Mouse (Mus musculus) MEL (cell line): ENCODE measurements at regions not wholly inside any gene's neighbourhood (a gene's known extent, or its start where the extent isn't known, plus 50 kb on each side); places are given as distances from the start of the nearest gene placed in this dataset.

Experiments used
- DNase-seq: peaks from one replicate; pipeline ENCODE4 v3.0.0; 2011; ENCODE audit warnings: low read depth, low spot score
- H3K27ac ChIP-seq: 2 replicates; pipeline ENCODE4 v1.5.1; 2012; ENCODE audit warnings: low read depth, mild to moderate bottlenecking, control low read depth, low read length, moderate library complexity; ENCODE audit not compliant: control insufficient read depth
- H3K27me3 ChIP-seq, 2 experiments: fragments of 150-350 bp in 1 of 2; sonication (generic) in 1 of 2; 2 replicates each; pipeline ENCODE4 v1.6.1; 2012; ENCODE audit warnings: low read length in 2 of 2, mild to moderate bottlenecking in 2 of 2, improper control_type of control experiment in 1 of 2, moderate library complexity in 1 of 2; ENCODE audit not compliant: insufficient read depth in 2 of 2, control insufficient read depth in 1 of 2
- H3K36me3 ChIP-seq, 2 experiments: 2 replicates each; pipeline ENCODE4 v1.6.1; 2012 to 2014; ENCODE audit warnings: low read length in 2 of 2, improper control_type of control experiment in 1 of 2, inconsistent platforms in 1 of 2, mild to moderate bottlenecking in 1 of 2; ENCODE audit not compliant: insufficient read depth in 2 of 2, control insufficient read depth in 1 of 2
- H3K4me1 ChIP-seq, 2 experiments: fragments of 150-350 bp in 1 of 2; sonication (generic) in 1 of 2; 2 replicates each; pipeline ENCODE4 v1.6.1; 2012; ENCODE audit warnings: low read length in 2 of 2, improper control_type of control experiment in 1 of 2, mild to moderate bottlenecking in 1 of 2; ENCODE audit not compliant: insufficient read depth in 2 of 2, control insufficient read depth in 1 of 2
- H3K4me3 ChIP-seq, 2 experiments: fragments of 150-350 bp in 1 of 2; sonication (generic) in 1 of 2; 2 replicates each; pipeline ENCODE4 v1.5.1; 2012; ENCODE audit warnings: low read depth in 2 of 2, low read length in 2 of 2, mild to moderate bottlenecking in 2 of 2, moderate library complexity in 2 of 2, control low read depth in 1 of 2, improper control_type of control experiment in 1 of 2; ENCODE audit not compliant: control insufficient read depth in 1 of 2, insufficient read depth in 1 of 2
- H3K79me2 ChIP-seq: 2 replicates; pipeline ENCODE4 v1.6.1; 2012; ENCODE audit warnings: mild to moderate bottlenecking, low read length, moderate library complexity; ENCODE audit not compliant: control insufficient read depth, poor library complexity, insufficient read depth
- H3K9ac ChIP-seq: 2 replicates; pipeline ENCODE4 v1.6.1; 2012; ENCODE audit warnings: low read depth, mild to moderate bottlenecking, control low read depth, low read length, moderate library complexity; ENCODE audit not compliant: control insufficient read depth, poor library complexity, severe bottlenecking
- H3K9me3 ChIP-seq: fragments of 150-350 bp; sonication (generic); replicated peaks from 2 replicates; pipeline ENCODE4 v1.6.1; 2012; ENCODE audit warnings: mild to moderate bottlenecking, low read length, improper control_type of control experiment, moderate library complexity; ENCODE audit not compliant: insufficient read depth
- BHLHE40 ChIP-seq: IDR thresholded peaks from 2 replicates; pipeline ENCODE4 v1.6.1; 2012; ENCODE audit warnings: low read depth, mild to moderate bottlenecking, inconsistent platforms, low read length, improper control_type of control experiment, borderline replicate concordance
- CHD1 ChIP-seq: IDR thresholded peaks from 2 replicates; pipeline ENCODE4 v1.6.1; 2012; ENCODE audit warnings: low read depth, mild to moderate bottlenecking, inconsistent platforms, low read length, improper control_type of control experiment
- CHD2 ChIP-seq: IDR thresholded peaks from 2 replicates; pipeline ENCODE4 v1.6.1; 2011; ENCODE audit warnings: low read length, improper control_type of control experiment
- CTCF ChIP-seq, 3 experiments: IDR thresholded peaks in 2 of 3; conservative IDR thresholded peaks in 1 of 3; 2 replicates each; pipeline ENCODE4 v1.5.1; 2011 to 2012; ENCODE audit warnings: low read length in 3 of 3, low read depth in 2 of 3, mild to moderate bottlenecking in 2 of 3, improper control_type of control experiment in 1 of 3, inconsistent platforms in 1 of 3, mixed read lengths in 1 of 3, moderate library complexity in 1 of 3; ENCODE audit not compliant: control insufficient read depth in 1 of 3, insufficient read depth in 1 of 3, poor library complexity in 1 of 3, severe bottlenecking in 1 of 3
- E2F4 ChIP-seq: IDR thresholded peaks from 2 replicates; pipeline ENCODE4 v1.6.1; 2011; ENCODE audit warnings: low read depth, low read length, improper control_type of control experiment, borderline replicate concordance
- HCFC1 ChIP-seq: IDR thresholded peaks from 2 replicates; pipeline ENCODE4 v1.6.1; 2012; ENCODE audit warnings: low read depth, mild to moderate bottlenecking, inconsistent platforms, low read length, improper control_type of control experiment, moderate library complexity
- JUND ChIP-seq: IDR thresholded peaks from 2 replicates; pipeline ENCODE4 v1.6.1; 2011; ENCODE audit warnings: low read depth, mild to moderate bottlenecking, improper control_type of control experiment, low read length
- MAZ ChIP-seq: IDR thresholded peaks from 2 replicates; pipeline ENCODE4 v1.6.1; 2012; ENCODE audit warnings: low read depth, mild to moderate bottlenecking, inconsistent platforms, low read length, improper control_type of control experiment
- MXI1 ChIP-seq: IDR thresholded peaks from 2 replicates; pipeline ENCODE4 v1.6.1; 2011; ENCODE audit warnings: mild to moderate bottlenecking, low read depth, low read length, improper control_type of control experiment
- MYC ChIP-seq: IDR thresholded peaks from 2 replicates; pipeline ENCODE4 v1.6.1; 2011; ENCODE audit warnings: low read depth, mild to moderate bottlenecking, low read length, improper control_type of control experiment, moderate library complexity
- POLR2A ChIP-seq, 2 experiments: IDR thresholded peaks; 2 replicates each; pipeline ENCODE4 v1.6.1; 2011 to 2012; ENCODE audit warnings: low read length in 2 of 2, mild to moderate bottlenecking in 2 of 2, control low read depth in 1 of 2, improper control_type of control experiment in 1 of 2, low read depth in 1 of 2, moderate library complexity in 1 of 2; ENCODE audit not compliant: control insufficient read depth in 1 of 2, insufficient read depth in 1 of 2, poor library complexity in 1 of 2
- POLR2AphosphoS2 ChIP-seq: IDR thresholded peaks from 2 replicates; pipeline ENCODE4 v1.6.1; 2011; ENCODE audit warnings: low read length, improper control_type of control experiment
- POLR2AphosphoS5 ChIP-seq: IDR thresholded peaks from 2 replicates; pipeline ENCODE4 v1.6.1; 2012; ENCODE audit warnings: low read depth, borderline replicate concordance, mild to moderate bottlenecking, inconsistent platforms, low read length, moderate library complexity, mixed read lengths
- RCOR1 ChIP-seq: IDR thresholded peaks from 2 replicates; pipeline ENCODE4 v1.6.1; 2012; ENCODE audit warnings: low read depth, mild to moderate bottlenecking, inconsistent platforms, low read length, improper control_type of control experiment
- SIN3A ChIP-seq: IDR thresholded peaks from 2 replicates; pipeline ENCODE4 v1.6.1; 2012; ENCODE audit warnings: low read length, improper control_type of control experiment, inconsistent platforms
- SMC3 ChIP-seq: IDR thresholded peaks from 2 replicates; pipeline ENCODE4 v1.6.1; 2011; ENCODE audit warnings: low read depth, low read length, improper control_type of control experiment
- TBP ChIP-seq: IDR thresholded peaks from 2 replicates; pipeline ENCODE4 v1.8.0; 2011; ENCODE audit warnings: low read depth, low read length, improper control_type of control experiment
- USF2 ChIP-seq, 2 experiments: IDR thresholded peaks; 2 replicates each; pipeline ENCODE4 v1.6.1; 2011 to 2012; ENCODE audit warnings: improper control_type of control experiment in 2 of 2, low read length in 2 of 2, borderline replicate concordance in 1 of 2, inconsistent platforms in 1 of 2, low read depth in 1 of 2, mild to moderate bottlenecking in 1 of 2; ENCODE audit not compliant: insufficient read depth in 1 of 2
- ZC3H11A ChIP-seq: IDR thresholded peaks from 2 replicates; pipeline ENCODE4 v1.6.1; 2012; ENCODE audit warnings: low read depth, mild to moderate bottlenecking, inconsistent platforms, low read length, improper control_type of control experiment

DNA sequence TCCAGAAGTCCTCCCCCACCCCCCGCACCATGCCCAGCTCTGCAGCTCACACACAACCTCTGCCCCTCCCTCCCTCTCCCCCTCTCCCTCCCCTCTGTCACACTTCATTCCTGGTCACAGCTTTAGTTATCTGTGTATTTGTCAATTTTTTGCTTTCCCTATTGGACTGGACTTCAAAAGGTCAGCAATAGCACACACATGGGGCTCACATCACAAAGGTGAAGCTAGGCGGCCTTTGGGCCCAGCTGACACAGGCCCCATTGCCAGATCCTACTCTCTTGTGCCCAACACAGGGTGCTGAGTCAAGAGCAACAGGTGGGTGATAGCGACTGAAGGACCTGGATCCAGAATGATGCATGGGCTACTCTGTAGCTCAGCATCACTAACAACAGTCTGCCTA lies 149.0 kb upstream of the Nectin1 start:
- Histone ChIP-seq H3K27ac (no peak overlapping the region), H3K9ac (no peak overlapping the region)
- no peak for DNase-seq

DNA sequence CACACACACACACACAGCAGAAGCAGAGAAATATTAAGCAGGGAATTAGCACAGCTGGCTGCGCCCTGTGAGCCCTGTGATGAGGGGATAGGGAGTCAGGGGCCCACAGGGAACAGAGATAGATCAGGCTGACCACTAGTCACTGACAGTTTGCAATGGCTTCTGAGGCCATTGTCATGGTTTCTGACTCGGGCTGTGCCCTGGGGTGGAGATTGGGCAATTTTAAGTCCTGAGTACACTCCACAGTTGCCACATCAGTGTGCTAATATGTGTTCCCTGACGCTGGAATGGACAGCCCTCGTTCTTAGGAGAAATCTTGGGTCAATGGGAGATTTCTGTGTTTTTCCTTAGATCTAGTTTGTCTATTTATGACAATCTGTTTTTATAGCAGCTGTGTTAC lies 148.3 kb upstream of the Nectin1 start:
- H3K36me3 ChIP-seq, result no peaks in the 10 kb centered on the region

More for the DNA sequence above, 149.0 kb upstream of the Nectin1 start:
- Histone ChIP-seq H3K4me3 (no peak overlapping the region), H3K79me2 (no peaks in the 10 kb centered on the region), H3K36me3 (no peaks in the 10 kb centered on the region), H3K9me3 (no peaks in the 10 kb centered on the region), H3K27me3 (no peaks in the 10 kb centered on the region), H3K4me1 (no peaks in the 10 kb centered on the region)
- TF ChIP-seq RCOR1 (no peak), BHLHE40 (no peak), MAZ (no peak)

DNA sequence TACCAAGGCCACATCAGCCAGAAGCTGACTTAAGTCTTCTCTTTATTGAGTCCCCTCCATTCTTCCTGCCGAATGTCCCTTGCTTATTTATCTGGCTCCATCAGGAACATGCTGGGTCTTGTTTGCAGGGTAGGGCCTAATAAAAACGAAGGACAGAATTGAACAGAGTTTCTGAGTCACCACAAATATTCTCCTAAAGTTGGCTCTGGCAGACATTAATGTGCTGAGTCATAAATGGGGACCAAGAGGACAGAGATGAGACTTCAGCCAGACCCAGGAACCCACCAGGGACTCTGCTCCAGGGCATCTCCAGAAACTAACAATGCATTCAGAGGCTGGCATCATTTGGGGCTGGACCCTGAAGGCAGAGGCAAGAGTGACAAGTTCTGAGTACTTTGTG lies 143.4 kb upstream of the Nectin1 start:
- no peak for DNase-seq

More for the DNA sequence above, 148.3 kb upstream of the Nectin1 start:
- no peak overlapping the region for H3K4me3 ChIP-seq
- H3K79me2 ChIP-seq, result no peaks in the 10 kb centered on the region
- no peaks in the 10 kb centered on the region for H3K4me1 ChIP-seq
- H3K27me3 ChIP-seq, result no peaks in the 10 kb centered on the region
- no peak overlapping the region for H3K9ac ChIP-seq
- no peaks in the 10 kb centered on the region for H3K9me3 ChIP-seq
- TF ChIP-seq BHLHE40, result no peak
- no peak for TF ChIP-seq ZC3H11A
- TF ChIP-seq MYC, result no peak
- TF ChIP-seq CTCF (IDR thresholded peaks at IDR 0.05 in 2 of 3, conservative IDR thresholded peaks at IDR 0.05 in 1 of 3; ENCODE audit: control insufficient read depth in 1 of 3, insufficient read depth in 1 of 3, low read depth in 2 of 3, low read length in 3 of 3, poor library complexity in 1 of 3, severe bottlenecking in 1 of 3), result no peak
- DNase-seq, result no peak
- H3K27ac ChIP-seq, result no peak overlapping the region

More for the DNA sequence above, 143.4 kb upstream of the Nectin1 start:
- no peak overlapping the region for H3K9ac ChIP-seq
- H3K4me3 ChIP-seq, result no peak overlapping the region
- H3K27me3 ChIP-seq, result no peaks in the 10 kb centered on the region
- no peak overlapping the region for H3K27ac ChIP-seq
- H3K79me2 ChIP-seq, result no peaks in the 10 kb centered on the region
- no peaks in the 10 kb centered on the region for H3K4me1 ChIP-seq
- TF ChIP-seq ZC3H11A (no peak), SMC3 (no peak), SIN3A (no peak), BHLHE40 (no peak), E2F4 (no peak), POLR2A (IDR thresholded peaks at IDR 0.05; ENCODE audit: control insufficient read depth in 1 of 2, insufficient read depth in 1 of 2, low read depth in 1 of 2, low read length in 2 of 2, poor library complexity in 1 of 2) (no peak), MYC (no peak), MXI1 (no peak), HCFC1 (no peak), CHD1 (no peak), CHD2 (no peak), TBP (no peak), POLR2AphosphoS2 (no peak), MAZ (no peak), POLR2AphosphoS5 (no peak), JUND (no peak), USF2 (IDR thresholded peaks at IDR 0.05; ENCODE audit: borderline replicate concordance in 1 of 2, insufficient read depth in 1 of 2, low read depth in 1 of 2, low read length in 2 of 2) (no peak)
- no peaks in the 10 kb centered on the region for H3K36me3 ChIP-seq
- H3K9me3 ChIP-seq, result no peaks in the 10 kb centered on the region
